Mouse (Mus musculus) kidney, postnatal 0 days (tissue): ENCODE measurements around the gene Smurf1. TPM values are rescaled to one million over a fixed set of nuclear protein-coding genes. Genes with fewer than 3 reads are reported as not detected.

ENCODE experiments used
- ATAC-seq: fragments of 200-750 bp; cut with Nextera tagmentation; replicated peaks from 2 replicates; pipeline ENCODE4 v1.8.0; 2017; ENCODE audit warnings: low read depth, moderate number of reproducible peaks, moderate TSS enrichment, moderate library complexity; ENCODE audit not compliant: low FRiP score
- DNase-seq: peaks from one replicate; pipeline ENCODE4 v3.0.0-alpha.2; 2016; ENCODE audit warnings: low spot score
- H3K27ac ChIP-seq: fragments of 300-500 bp; sonication (generic); 2 replicates; pipeline ENCODE4 v1.5.1; 2014; ENCODE audit warnings: mild to moderate bottlenecking
- H3K27me3 ChIP-seq: fragments of 300-500 bp; sonication (generic); 2 replicates; pipeline ENCODE4 v1.6.1; 2014; ENCODE audit warnings: low read length, mixed read lengths; ENCODE audit not compliant: insufficient read depth
- H3K36me3 ChIP-seq: fragments of 300-500 bp; sonication (generic); 2 replicates; pipeline ENCODE4 v1.6.1; 2014; ENCODE audit warnings: low read length, mixed read lengths; ENCODE audit not compliant: insufficient read depth
- H3K4me1 ChIP-seq: fragments of 300-500 bp; sonication (generic); replicated peaks from 2 replicates; pipeline ENCODE4 v1.6.1; 2014; ENCODE audit warnings: antibody characterized with exemption, low read length, mixed read lengths; ENCODE audit not compliant: insufficient read depth
- H3K4me2 ChIP-seq: fragments of 300-500 bp; sonication (generic); 2 replicates; pipeline ENCODE4 v1.6.1; 2014; ENCODE audit warnings: mild to moderate bottlenecking, low read length, moderate library complexity, mixed read lengths
- H3K4me3 ChIP-seq: fragments of 300-500 bp; sonication (generic); replicated peaks from 2 replicates; pipeline ENCODE4 v1.5.1; 2014; ENCODE audit warnings: low read depth, low read length
- H3K9ac ChIP-seq: fragments of 300-500 bp; sonication (generic); 2 replicates; pipeline ENCODE4 v1.6.1; 2014; ENCODE audit warnings: low read depth, low read length
- H3K9me3 ChIP-seq: fragments of 300-500 bp; sonication (generic); replicated peaks from 2 replicates; pipeline ENCODE4 v1.6.1; 2016; ENCODE audit warnings: low read length, inconsistent platforms, mixed read lengths
- CTCF ChIP-seq: IDR thresholded peaks from 2 replicates; pipeline ENCODE4 v1.5.1; 2016; ENCODE audit warnings: antibody characterized with exemption, low read depth, mild to moderate bottlenecking, moderate library complexity
- WGBS: fragments of 180-500 bp; shearing (Covaris S2); extraction: QIAGEN DNeasy Blood & Tissue Kit; methylation state at CpG from one replicate; pipeline ENCODE4 v1.1.7; 2014; 5-methylcytosine and 5-hydroxymethylcytosine counted together
- polyA plus RNA-seq: library from polyadenylated mRNA; unstranded; fragments of >200 nt; fragmentation: Nextera tagmentation; extraction: Ambion mirVana; gene quantifications from 2 replicates; pipeline ENCODE4 v1.2.1, GENCODE M21; 2015

Smurf1 gene
- polyA plus RNA-seq, 1 experiment from 2014 or later = 13.4 TPM

GRCm38 (mm10) chr5:144913923-144914322 lies 51.7 kb downstream of the Smurf1 start:
- Histone ChIP-seq H3K4me2 (no peak overlapping the region), H3K9ac (no peak overlapping the region)

GRCm38 (mm10) chr5:144913361-144913760 lies 52.3 kb downstream of the Smurf1 start:
- H3K27me3 ChIP-seq = no peaks in the 10 kb centered on the region
- H3K4me3 ChIP-seq = no peak overlapping the region
- no peak overlapping the region for H3K27ac ChIP-seq
- no peak for TF ChIP-seq CTCF
- no peak overlapping the region for H3K4me2 ChIP-seq
- ATAC-seq (no peak), DNase-seq (no peak)
- no peak overlapping the region for H3K9ac ChIP-seq
- H3K9me3 ChIP-seq = no peaks in the 10 kb centered on the region
- H3K4me1 ChIP-seq = peaks cover 36% of the 10 kb centered on the region
- 88% methylated on average over 5 of the region's 5 CpGs for WGBS
- H3K36me3 ChIP-seq = no peaks in the 10 kb centered on the region

More at GRCm38 (mm10) chr5:144913923-144914322, 51.7 kb downstream of the Smurf1 start:
- no peak for TF ChIP-seq CTCF
- H3K27me3 ChIP-seq = no peaks in the 10 kb centered on the region
- H3K36me3 ChIP-seq = no peaks in the 10 kb centered on the region
- H3K9me3 ChIP-seq = no peaks in the 10 kb centered on the region
- DNase-seq = no peak
- 80% methylated on average over 16 of the region's 16 CpGs for WGBS
- peaks cover 36% of the 10 kb centered on the region for H3K4me1 ChIP-seq
- no peak overlapping the region for H3K27ac ChIP-seq
- H3K4me3 ChIP-seq = no peak overlapping the region
- no peak for ATAC-seq

DNA sequence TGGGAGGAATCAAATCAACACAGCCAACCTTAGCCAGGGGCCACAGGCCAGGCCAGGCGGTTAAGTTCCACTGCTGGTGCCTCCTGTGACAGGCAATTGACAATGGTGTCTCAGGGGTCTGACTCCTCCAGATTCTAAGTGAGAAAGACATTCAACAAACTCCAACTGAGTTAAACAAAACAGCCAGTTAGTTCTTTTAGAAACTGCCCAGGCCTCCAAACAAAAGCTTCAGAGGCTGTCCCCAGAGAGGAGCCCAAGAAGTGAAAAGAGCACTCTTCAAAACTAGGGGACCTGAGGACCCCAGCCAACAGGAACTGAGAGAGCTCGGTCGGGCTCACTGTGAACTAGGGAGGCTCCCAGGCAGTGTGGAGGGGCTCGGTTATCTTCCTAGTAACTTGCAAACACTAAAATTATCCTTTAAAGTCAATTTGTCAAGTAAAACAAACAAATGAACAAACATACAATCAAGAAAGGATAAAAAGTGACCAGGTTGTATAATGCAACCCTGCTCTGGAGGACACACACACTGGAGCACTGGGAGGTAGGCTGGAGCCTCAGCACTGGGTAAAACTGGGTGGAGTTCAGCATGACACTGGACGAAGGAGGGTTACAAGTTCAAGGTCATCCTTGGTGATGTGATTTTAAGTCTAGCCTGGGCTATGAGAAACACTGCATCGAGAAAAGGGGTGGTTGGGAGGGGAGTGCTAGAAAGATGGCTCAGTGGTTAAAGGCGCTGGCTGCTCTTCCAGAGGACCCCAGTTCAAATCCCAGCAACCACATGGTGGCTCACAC lies 52.9 kb downstream of the Smurf1 start:
- 66% methylated on average over 7 of the region's 7 CpGs for WGBS
- no peak for DNase-seq
- peaks cover 36% of the 10 kb centered on the region for H3K4me1 ChIP-seq

GRCm38 (mm10) chr5:144909521-144909920 lies 56.1 kb downstream of the Smurf1 start:
- no peak overlapping the region for H3K4me2 ChIP-seq
- WGBS = 68% methylated on average over 4 of the region's 4 CpGs
- no peak overlapping the region for H3K27ac ChIP-seq
- no peak for DNase-seq
- H3K36me3 ChIP-seq = no peaks in the 10 kb centered on the region
- ATAC-seq = no peak
- TF ChIP-seq CTCF = no peak
- no peak overlapping the region for H3K9ac ChIP-seq
- H3K27me3 ChIP-seq = no peaks in the 10 kb centered on the region
- H3K4me3 ChIP-seq = no peak overlapping the region
- H3K4me1 ChIP-seq = peaks cover 25% of the 10 kb centered on the region
- H3K9me3 ChIP-seq = no peaks in the 10 kb centered on the region

More for the DNA sequence above, 52.9 kb downstream of the Smurf1 start:
- TF ChIP-seq CTCF = peak; percentile 28; the same call in 1 of the 2 replicates
- Histone ChIP-seq H3K27ac (no peak overlapping the region), H3K9me3 (no peaks in the 10 kb centered on the region), H3K27me3 (no peaks in the 10 kb centered on the region), H3K9ac (no peak overlapping the region), H3K4me2 (no peak overlapping the region), H3K36me3 (no peaks in the 10 kb centered on the region), H3K4me3 (no peak overlapping the region)
- ATAC-seq = no peak

- Histone ChIP-seq H3K27me3 (no peaks in the 10 kb centered on the region), H3K36me3 (no peaks in the 10 kb centered on the region), H3K27ac (no peak overlapping the region), H3K4me1 (peaks cover 23% of the 10 kb centered on the region; the same call in 1 of the 2 replicates), H3K9me3 (no peaks in the 10 kb centered on the region), H3K4me3 (no peak overlapping the region), H3K4me2 (no peak overlapping the region), H3K9ac (no peak overlapping the region)
- TF ChIP-seq CTCF = peak; percentile 57
- 72% methylated on average over 2 of the region's 2 CpGs for WGBS
- ATAC-seq (no peak), DNase-seq (no peak)
These were observed 58.1 kb downstream of the Smurf1 start for GRCm38 (mm10) chr5:144907591-144907990.

DNA sequence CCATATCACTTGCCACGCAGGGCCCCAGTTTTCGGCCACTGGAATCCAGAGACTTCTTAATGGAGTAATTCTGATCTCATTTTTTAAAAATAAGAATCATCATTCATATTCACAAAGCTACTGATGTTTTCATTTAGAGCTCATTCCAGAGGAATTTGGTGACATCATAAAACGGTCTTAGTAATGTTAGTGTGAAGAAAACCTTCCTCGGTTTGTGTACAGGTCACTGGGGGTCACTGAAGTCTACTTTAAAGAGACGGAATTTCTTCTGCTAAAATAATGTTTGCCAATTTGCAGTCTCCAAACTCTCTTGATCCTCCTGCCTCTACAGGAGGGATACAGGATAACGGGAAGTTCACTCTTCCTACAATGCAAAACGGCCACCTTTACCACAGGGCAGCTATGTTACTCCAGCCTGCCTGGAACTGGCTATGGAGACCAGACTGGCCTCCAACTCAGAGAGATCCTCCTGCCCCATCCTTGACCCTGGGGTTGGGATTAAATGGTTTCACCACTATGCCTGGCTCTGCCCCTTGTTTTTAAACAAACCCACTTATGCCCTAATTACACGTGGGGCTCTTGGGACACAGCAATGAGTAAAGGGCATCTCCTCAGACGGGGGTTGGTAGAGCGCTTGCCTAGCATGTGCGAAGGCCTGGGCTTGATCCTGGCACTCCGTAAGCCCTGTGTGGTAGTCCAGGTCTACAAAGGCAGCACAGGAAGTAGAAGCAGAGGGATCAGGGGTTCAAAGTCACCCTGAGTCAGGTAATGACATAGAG lies 61.1 kb downstream of the Smurf1 start:
- Histone ChIP-seq H3K4me2 (no peak overlapping the region), H3K36me3 (0 out of 2 replicates have a peak, but pooled peaks cover 6% of the 10 kb centered on the region), H3K27me3 (no peaks in the 10 kb centered on the region), H3K27ac (no peak overlapping the region), H3K9ac (no peak overlapping the region), H3K9me3 (no peaks in the 10 kb centered on the region), H3K4me1 (peaks cover 23% of the 10 kb centered on the region), H3K4me3 (no peak overlapping the region)
- DNase-seq = no peak
- TF ChIP-seq CTCF = no peak
- ATAC-seq = no peak
- WGBS = 61% methylated on average over 12 of the region's 12 CpGs
